Mouse (Mus musculus): ENCODE measurements around the gene Acot7. TPM values are rescaled to one million over a fixed set of nuclear protein-coding genes. Genes with fewer than 3 reads are reported as not detected.
"Not testable (repeated sequence)": the region's sequence is repeated elsewhere in the genome, so short reads cannot be mapped to it uniquely, and the experiment has no call there.

The Acot7 gene
- polyA plus RNA-seq, 1 experiment = 118 TPM

DNA sequence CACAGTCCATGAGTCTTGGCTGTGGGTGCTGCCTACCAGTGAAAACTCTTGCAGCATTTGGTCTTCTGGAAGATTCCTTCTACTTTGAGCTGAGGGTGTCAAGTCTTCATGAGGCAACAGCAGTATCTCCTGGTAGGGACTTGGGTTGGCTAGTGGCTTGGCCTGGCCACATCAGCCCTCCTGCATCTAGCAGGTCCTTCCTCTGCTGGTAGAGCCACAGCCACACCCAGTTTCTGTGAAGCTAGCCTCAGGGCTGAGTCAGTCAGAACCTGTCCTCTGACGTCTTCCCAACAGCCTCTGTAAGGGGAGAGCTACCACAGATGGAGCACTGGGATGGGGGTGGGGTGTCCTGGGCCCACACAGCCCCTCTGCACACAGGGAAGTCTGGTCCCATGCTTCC lies 44.6 kb downstream of the Acot7 start:
- peaks cover 17% of the 10 kb centered on the region for H3K4me1 ChIP-seq (ENCODE audit: control insufficient read depth, insufficient read depth, low read length)
- TF ChIP-seq POLR2A (IDR thresholded peaks at IDR 0.05; ENCODE audit: borderline replicate concordance, extremely low read depth, low read depth, low read length) = no peak
- no peak for TF ChIP-seq CTCF (IDR thresholded peaks at IDR 0.05; ENCODE audit: insufficient read depth, low read length)
- DNase-seq = no peak
- no peak overlapping the region for H3K4me3 ChIP-seq (replicated peaks; ENCODE audit: extremely low read depth, low read depth, low read length)
- WGBS = 65% methylated on average over 1 of the region's 1 CpGs

DNA sequence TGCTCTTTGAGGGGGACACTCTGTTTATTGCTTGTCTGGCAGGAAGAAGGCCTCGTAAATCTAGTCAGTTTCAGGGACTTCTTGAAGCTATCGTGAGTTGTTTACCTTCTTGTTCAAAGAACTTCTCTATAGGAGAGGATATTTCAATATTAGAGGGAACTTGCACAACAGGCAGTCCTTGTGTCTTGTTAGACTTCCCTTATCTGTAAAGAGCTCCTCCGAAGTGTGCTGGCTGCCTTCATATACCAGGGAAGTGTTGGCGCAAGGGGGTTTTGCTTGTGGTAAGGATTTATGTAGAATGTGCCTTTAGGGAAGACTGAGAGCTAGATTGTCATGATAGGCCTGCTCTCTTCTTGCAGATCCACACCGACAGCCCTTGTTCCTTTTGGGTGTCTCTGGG lies 46.2 kb downstream of the Acot7 start:
- no peak for TF ChIP-seq POLR2A (IDR thresholded peaks at IDR 0.05; ENCODE audit: borderline replicate concordance, extremely low read depth, low read depth, low read length)
- no peak for TF ChIP-seq CTCF (IDR thresholded peaks at IDR 0.05; ENCODE audit: insufficient read depth, low read length)
- no peak overlapping the region for H3K4me3 ChIP-seq (replicated peaks; ENCODE audit: extremely low read depth, low read depth, low read length)
- H3K4me1 ChIP-seq (ENCODE audit: control insufficient read depth, insufficient read depth, low read length) = peaks cover 19% of the 10 kb centered on the region
- 63% methylated on average over 5 of the region's 5 CpGs for WGBS
- no peak for DNase-seq

DNA sequence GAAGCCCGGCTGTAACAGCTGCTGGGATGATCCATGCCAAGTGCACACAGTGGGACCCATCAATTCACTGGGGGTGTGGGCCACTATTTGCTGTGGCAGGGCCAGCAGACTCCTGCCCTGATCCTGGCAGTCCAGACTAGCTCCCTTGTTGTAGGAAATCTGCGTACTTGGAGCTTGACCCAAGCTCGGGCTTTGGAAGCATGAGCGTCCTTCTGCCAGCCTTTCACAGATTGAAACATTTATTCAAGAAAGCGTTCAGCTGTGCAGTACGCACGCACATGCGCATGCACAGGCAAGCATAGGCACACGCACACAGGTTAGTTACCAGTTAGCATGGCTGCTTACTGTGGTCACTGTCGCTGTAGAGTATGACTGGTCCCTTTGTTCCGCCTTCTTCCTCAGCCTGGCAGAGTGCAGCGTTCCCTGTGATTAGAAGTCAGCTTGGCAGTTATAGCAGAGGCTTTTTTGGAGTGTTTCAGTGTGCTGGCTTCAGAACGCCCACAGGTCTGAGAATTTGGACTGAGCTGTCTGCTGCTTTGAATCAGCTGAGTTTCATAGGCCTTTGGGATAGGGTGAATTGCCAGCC lies 49.1 kb downstream of the Acot7 start:
- no peak for TF ChIP-seq POLR2A (IDR thresholded peaks at IDR 0.05; ENCODE audit: borderline replicate concordance, extremely low read depth, low read depth, low read length)
- no peak for TF ChIP-seq CTCF (IDR thresholded peaks at IDR 0.05; ENCODE audit: insufficient read depth, low read length)
- no peak for DNase-seq
- peaks cover 21% of the 10 kb centered on the region for H3K4me1 ChIP-seq (ENCODE audit: control insufficient read depth, insufficient read depth, low read length)
- no peak overlapping the region for H3K4me3 ChIP-seq (replicated peaks; ENCODE audit: extremely low read depth, low read depth, low read length)
- 72% methylated on average over 13 of the region's 13 CpGs for WGBS

DNA sequence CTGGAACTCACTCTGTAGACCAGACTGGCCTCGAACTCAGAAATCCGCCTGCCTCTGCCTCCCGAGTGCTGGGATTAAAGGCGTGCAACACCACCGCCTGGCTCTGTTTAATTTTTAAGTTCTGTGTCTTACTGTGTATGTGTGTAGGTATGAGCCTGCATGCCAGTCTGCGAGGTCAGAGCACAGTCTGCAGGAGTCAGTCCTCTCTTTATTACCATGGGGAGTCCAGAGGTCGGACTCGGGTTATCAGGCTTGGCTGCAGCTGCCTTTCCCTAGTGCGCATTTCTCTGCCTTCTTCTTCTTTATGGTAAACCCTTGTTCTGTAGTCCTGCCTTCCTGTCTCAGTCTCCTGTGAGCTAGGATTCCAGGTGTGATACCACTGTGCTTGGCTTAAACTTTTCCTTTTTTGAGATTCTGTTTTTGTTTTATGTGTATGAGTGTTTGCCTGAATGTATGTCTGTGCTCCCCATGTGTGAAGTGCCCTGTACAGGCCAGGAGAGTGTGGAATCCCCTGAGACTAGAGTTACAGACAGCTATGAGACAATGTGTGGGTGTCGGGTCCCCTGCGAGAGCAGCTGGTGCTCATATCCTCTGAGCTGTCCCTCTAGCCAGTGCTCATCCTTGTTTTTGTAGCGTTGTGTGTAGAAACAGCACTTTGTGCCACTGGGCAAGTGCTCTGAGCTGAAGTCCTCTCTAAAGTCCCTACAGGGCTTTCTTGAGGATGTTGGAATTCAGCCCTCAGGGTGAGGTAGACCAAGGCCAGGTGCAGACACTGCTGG lies 50.0 kb downstream of the Acot7 start:
- peaks cover 13% of the 10 kb centered on the region for H3K4me1 ChIP-seq (ENCODE audit: control insufficient read depth, insufficient read depth, low read length)
- no peak for TF ChIP-seq POLR2A (IDR thresholded peaks at IDR 0.05; ENCODE audit: borderline replicate concordance, extremely low read depth, low read depth, low read length)
- TF ChIP-seq CTCF (IDR thresholded peaks at IDR 0.05; ENCODE audit: insufficient read depth, low read length) = no peak
- no peak overlapping the region for H3K4me3 ChIP-seq (replicated peaks; ENCODE audit: extremely low read depth, low read depth, low read length)
- 82% methylated on average over 12 of the region's 12 CpGs for WGBS
- DNase-seq = no peak

DNA sequence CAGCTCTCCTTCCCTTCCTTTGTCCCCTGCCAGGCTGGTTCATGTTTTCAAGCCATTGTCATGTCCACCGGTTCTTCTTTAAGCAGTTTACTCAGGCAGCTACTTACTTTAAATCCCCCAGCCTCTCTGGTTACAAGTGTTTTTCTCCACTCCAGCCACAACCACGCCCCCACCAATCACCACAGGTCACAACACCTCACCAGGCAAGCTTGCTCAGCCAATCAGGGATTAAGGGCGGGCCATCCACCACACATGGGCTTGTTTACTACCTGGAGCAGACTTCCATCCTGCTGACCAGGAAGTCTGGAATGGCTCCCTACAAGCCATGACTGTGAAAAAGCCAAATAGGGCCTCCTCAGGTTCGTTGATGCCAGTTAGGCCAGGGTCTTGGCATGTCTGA lies 52.4 kb downstream of the Acot7 start:
- not testable (repeated sequence) for H3K4me3 ChIP-seq (replicated peaks; ENCODE audit: extremely low read depth, low read depth, low read length); DNase-seq
- peaks cover 13% of the 10 kb centered on the region for H3K4me1 ChIP-seq (ENCODE audit: control insufficient read depth, insufficient read depth, low read length)
- WGBS = 49% methylated on average over 4 of the region's 4 CpGs

DNA sequence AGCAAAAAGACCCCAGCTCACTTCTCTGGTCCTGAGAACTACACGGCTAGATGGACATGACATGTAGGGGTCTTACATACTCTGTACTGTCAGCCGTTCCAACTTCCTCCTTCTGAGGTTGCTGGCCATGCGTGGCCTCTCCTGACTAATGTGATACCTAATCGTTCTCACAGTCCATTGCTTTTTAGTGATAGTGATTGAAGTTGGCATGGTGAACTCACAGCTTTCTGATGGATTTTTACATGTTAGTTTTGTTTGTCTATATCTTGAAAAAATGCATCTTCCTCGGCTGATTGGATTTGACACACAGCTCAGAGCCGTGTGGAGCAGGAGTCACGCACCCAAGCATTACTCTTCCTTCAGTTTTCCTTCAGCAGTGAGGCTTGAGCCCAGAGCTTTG lies 53.4 kb downstream of the Acot7 start:
- 82% methylated on average over 7 of the region's 7 CpGs for WGBS
- no peak for DNase-seq
- H3K4me1 ChIP-seq (ENCODE audit: control insufficient read depth, insufficient read depth, low read length) = peaks cover 12% of the 10 kb centered on the region; the same call in 1 of the 2 replicates
- no peak overlapping the region for H3K4me3 ChIP-seq (replicated peaks; ENCODE audit: extremely low read depth, low read depth, low read length)
- TF ChIP-seq CTCF (IDR thresholded peaks at IDR 0.05; ENCODE audit: insufficient read depth, low read length) (no peak), POLR2A (IDR thresholded peaks at IDR 0.05; ENCODE audit: borderline replicate concordance, extremely low read depth, low read depth, low read length) (no peak)

DNA sequence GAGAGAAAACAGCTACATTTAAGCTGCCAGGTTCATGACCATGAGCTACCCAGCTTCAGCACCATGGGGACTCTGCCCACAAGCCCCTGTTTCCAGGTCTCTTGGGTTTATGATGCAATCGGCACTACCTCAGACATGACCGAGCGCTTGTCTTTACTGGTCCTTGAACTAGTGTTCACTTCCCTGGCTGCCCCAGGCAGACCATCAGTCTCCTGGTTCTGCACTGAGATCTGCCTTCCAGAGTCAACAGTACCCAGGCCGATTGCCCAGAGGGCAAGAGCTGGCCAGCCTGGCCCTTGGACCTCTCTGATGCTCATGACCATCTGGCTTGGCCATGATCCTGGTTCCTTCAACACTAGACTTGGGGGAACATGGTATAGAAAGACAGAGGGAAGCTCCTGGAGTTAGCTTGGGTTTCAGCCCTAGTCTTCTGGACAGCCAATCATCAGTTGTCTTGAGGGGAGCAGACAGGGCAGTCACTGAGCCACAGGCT lies 54.5 kb downstream of the Acot7 start:
- no peak for TF ChIP-seq POLR2A (IDR thresholded peaks at IDR 0.05; ENCODE audit: borderline replicate concordance, extremely low read depth, low read depth, low read length)
- no peak for TF ChIP-seq CTCF (IDR thresholded peaks at IDR 0.05; ENCODE audit: insufficient read depth, low read length)
- no peak overlapping the region for H3K4me3 ChIP-seq (replicated peaks; ENCODE audit: extremely low read depth, low read depth, low read length)
- 77% methylated on average over 4 of the region's 4 CpGs for WGBS
- peaks cover 6% of the 10 kb centered on the region; the same call in 1 of the 2 replicates for H3K4me1 ChIP-seq (ENCODE audit: control insufficient read depth, insufficient read depth, low read length)
- DNase-seq = no peak

DNA sequence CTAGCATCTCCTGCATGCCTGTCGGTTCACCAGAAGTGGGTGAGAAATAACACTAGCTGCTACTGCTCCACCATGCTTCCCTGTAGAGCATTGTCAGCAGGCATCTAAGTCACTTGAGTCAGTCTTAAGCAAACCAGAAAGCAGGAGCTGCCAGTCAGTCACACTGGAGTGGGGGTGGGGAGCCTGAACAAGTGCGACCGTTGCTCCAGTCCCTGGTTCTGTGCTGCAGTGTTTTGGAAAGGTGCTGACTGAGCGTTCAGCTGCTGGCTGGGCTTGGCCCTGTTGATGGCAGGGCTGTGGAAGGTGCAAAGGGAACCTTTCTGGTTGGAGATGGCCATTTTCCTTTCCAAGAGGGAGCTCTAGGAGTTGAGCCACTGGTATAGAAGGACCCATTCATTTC lies 62.0 kb downstream of the Acot7 start:
- no peak for DNase-seq
- TF ChIP-seq POLR2A (IDR thresholded peaks at IDR 0.05; ENCODE audit: borderline replicate concordance, extremely low read depth, low read depth, low read length) = no peak
- TF ChIP-seq CTCF (IDR thresholded peaks at IDR 0.05; ENCODE audit: insufficient read depth, low read length) = no peak
- Histone ChIP-seq H3K4me1 (ENCODE audit: control insufficient read depth, insufficient read depth, low read length) (no peaks in the 10 kb centered on the region), H3K4me3 (replicated peaks; ENCODE audit: extremely low read depth, low read depth, low read length) (no peak overlapping the region)
- WGBS = 60% methylated on average over 4 of the region's 4 CpGs

DNA sequence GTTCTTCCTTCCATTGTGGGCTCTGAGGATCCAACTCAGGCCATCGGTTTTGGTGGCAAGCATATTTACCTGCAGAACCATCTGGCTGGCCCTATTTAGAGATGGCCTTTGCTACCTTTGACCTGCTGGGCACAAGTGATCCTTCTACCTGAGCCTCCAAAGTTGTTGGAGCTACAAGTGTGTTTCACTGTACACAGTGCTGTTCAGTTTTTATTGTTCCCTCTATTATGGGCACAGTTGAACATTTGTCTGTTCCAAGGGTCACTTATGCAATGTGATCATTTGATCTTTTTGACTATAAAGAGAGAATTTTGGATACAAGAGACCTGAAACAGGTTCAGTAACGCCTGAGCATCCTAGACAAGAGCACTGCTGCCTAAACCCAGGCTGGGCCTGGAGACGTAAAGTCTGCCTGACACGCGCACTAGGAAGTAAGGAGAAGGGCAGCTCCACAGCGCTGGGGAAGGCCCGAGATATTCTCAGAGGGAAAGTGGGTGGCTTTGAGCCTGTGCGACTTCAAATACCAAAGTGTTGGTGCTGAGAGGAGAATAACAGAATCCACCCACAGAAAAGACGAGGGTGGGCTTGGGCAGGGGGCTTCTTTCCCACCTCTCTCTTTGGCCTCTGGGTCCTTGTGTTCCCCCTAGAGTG lies 65.4 kb downstream of the Acot7 start:
- no peaks in the 10 kb centered on the region for H3K4me1 ChIP-seq (ENCODE audit: control insufficient read depth, insufficient read depth, low read length)
- H3K4me3 ChIP-seq (replicated peaks; ENCODE audit: extremely low read depth, low read depth, low read length) = no peak overlapping the region
- DNase-seq = no peak
- no peak for TF ChIP-seq POLR2A (IDR thresholded peaks at IDR 0.05; ENCODE audit: borderline replicate concordance, extremely low read depth, low read depth, low read length)
- no peak for TF ChIP-seq CTCF (IDR thresholded peaks at IDR 0.05; ENCODE audit: insufficient read depth, low read length)
- 92% methylated on average over 9 of the region's 9 CpGs for WGBS

All from lung, adult 2 months (tissue).